Mouse (Mus musculus) common myeloid progenitor, adult 5-6 weeks (primary cell): ENCODE measurements around the gene Aff3. TPM values are rescaled to one million over a fixed set of nuclear protein-coding genes. Genes with fewer than 3 reads are reported as not detected.

Experiments used
- ATAC-seq: replicated peaks from 2 replicates; pipeline ENCODE4 v1.8.0; 2016; ENCODE audit warnings: low read depth, mild to moderate bottlenecking, moderate TSS enrichment, inconsistent platforms; ENCODE audit not compliant: poor library complexity, severe bottlenecking
- total RNA-seq: library from RNA; stranded (forward); fragments of 200-1000, 187-1606 nt; gene quantifications from 2 replicates; pipeline ENCODE4 v1.2.3, GENCODE M21; 2017

Gene Aff3
- total RNA-seq, 1 experiment from 2014 or later: 115 TPM

GRCm38 (mm10) chr1:38367404-38368080, 297.2 kb downstream of the Aff3 start:
- no peak for ATAC-seq

- no peak for ATAC-seq
Observed at GRCm38 (mm10) chr1:38363856-38364255, 300.9 kb downstream of the Aff3 start.

GRCm38 (mm10) chr1:38362275-38362674, 302.5 kb downstream of the Aff3 start:
- no peak for ATAC-seq

GRCm38 (mm10) chr1:38358797-38359349, 305.9 kb downstream of the Aff3 start:
- ATAC-seq: no peak

- no peak for ATAC-seq
Observed at GRCm38 (mm10) chr1:38357933-38358796, 306.6 kb downstream of the Aff3 start.

- no peak for ATAC-seq
Observed at GRCm38 (mm10) chr1:38354585-38354984, 310.2 kb downstream of the Aff3 start.

GRCm38 (mm10) chr1:38347346-38347745, 317.4 kb downstream of the Aff3 start:
- ATAC-seq: no peak

GRCm38 (mm10) chr1:38334206-38334605, 330.5 kb downstream of the Aff3 start:
- ATAC-seq: no peak

GRCm38 (mm10) chr1:38332919-38333318, 331.8 kb downstream of the Aff3 start:
- ATAC-seq: no peak

- no peak for ATAC-seq
Observed at GRCm38 (mm10) chr1:38324206-38324605, 340.5 kb downstream of the Aff3 start.

- no peak for ATAC-seq
Observed at GRCm38 (mm10) chr1:38321861-38322260, 342.9 kb downstream of the Aff3 start.

- peak; percentile 94 for ATAC-seq
Observed at GRCm38 (mm10) chr1:38320971-38321305, 343.8 kb downstream of the Aff3 start.

GRCm38 (mm10) chr1:38320126-38320970, 344.4 kb downstream of the Aff3 start:
- ATAC-seq: no peak

GRCm38 (mm10) chr1:38318614-38319013, 346.1 kb downstream of the Aff3 start:
- no peak for ATAC-seq

- ATAC-seq: no peak
Observed at GRCm38 (mm10) chr1:38315992-38316391, 348.8 kb downstream of the Aff3 start.

GRCm38 (mm10) chr1:38310496-38310895, 354.3 kb downstream of the Aff3 start:
- no peak for ATAC-seq

GRCm38 (mm10) chr1:38310076-38310475, 354.7 kb downstream of the Aff3 start:
- ATAC-seq: no peak

- ATAC-seq: no peak
Observed at GRCm38 (mm10) chr1:38309341-38309740, 355.4 kb downstream of the Aff3 start.

GRCm38 (mm10) chr1:38308705-38308996, 356.1 kb downstream of the Aff3 start:
- ATAC-seq: no peak
